In genomic region chr12:57534879-57535611, GRCm38 (mm10) we compare ENCODE assay signal across 11 mouse cellular contexts. TPM values are rescaled to one million over a fixed set of nuclear protein-coding genes. Genes with fewer than 3 reads are reported as not detected.
DNase-seq lines count a peak whose midpoint lies in the region; ATAC-seq and TF ChIP-seq lines count a peak whose summit lies in the region.
"Had no signal": no experiment of that assay in that cellular context is flagged by ENCODE, and none has a peak within 500 bp of the region (broad histone marks: within the 10 kb centered on the region; RNA-seq: fewer than 3 reads in every experiment).

No protein-coding gene starts in this region.

- 1% methylated on average over 37 of the region's 39 CpGs for WGBS in kidney, embryonic 14.5 days
- WGBS in hindbrain, embryonic 13.5 days = 1% methylated on average over 33 of the region's 39 CpGs
- under 1% methylated on average over 33 of the region's 39 CpGs for WGBS in lung, embryonic 14.5 days
- 3% methylated on average over 38 of the region's 39 CpGs for WGBS in small intestine, adult 2 months

- H3K4me3 ChIP-seq in kidney, embryonic 14.5 days (ENCODE audit: low read length) = no peak overlapping the region
- no peak overlapping the region for H3K4me3 ChIP-seq in hindbrain, embryonic 13.5 days
- H3K4me3 ChIP-seq in lung, embryonic 14.5 days (ENCODE audit: low read depth, low read length) = peak overlapping the region; percentile 8
- H3K4me3 ChIP-seq in small intestine, adult 2 months (ENCODE audit: low read depth, low read length) = peak overlapping the region; percentile 56

- H3K9me3 ChIP-seq in kidney, embryonic 14.5 days (ENCODE audit: control insufficient read depth, low read length) = no peaks in the 10 kb centered on the region
- H3K9me3 ChIP-seq in hindbrain, embryonic 13.5 days = no peaks in the 10 kb centered on the region
- H3K9me3 ChIP-seq in lung, embryonic 14.5 days (ENCODE audit: low read depth, low read length) = no peaks in the 10 kb centered on the region

- H3K36me3 ChIP-seq in kidney, embryonic 14.5 days (ENCODE audit: control insufficient read depth, insufficient read depth, low read length) = no peaks in the 10 kb centered on the region
- H3K36me3 ChIP-seq in hindbrain, embryonic 13.5 days = no peaks in the 10 kb centered on the region
- no peaks in the 10 kb centered on the region for H3K36me3 ChIP-seq in lung, embryonic 14.5 days (ENCODE audit: insufficient read depth)
- no peaks in the 10 kb centered on the region for H3K36me3 ChIP-seq in small intestine, adult 2 months (ENCODE audit: control insufficient read depth, insufficient read depth, low read length)

- no peaks in the 10 kb centered on the region; the same call in 1 of the 2 replicates for H3K4me1 ChIP-seq in kidney, embryonic 14.5 days (ENCODE audit: control insufficient read depth, insufficient read depth, low read length)
- H3K4me1 ChIP-seq in hindbrain, embryonic 13.5 days (replicated peaks) = peaks cover 16% of the 10 kb centered on the region
- H3K4me1 ChIP-seq in lung, embryonic 14.5 days (ENCODE audit: insufficient read depth) = no peaks in the 10 kb centered on the region; the same call in 1 of the 2 replicates
- H3K4me1 ChIP-seq in small intestine, adult 2 months (ENCODE audit: control insufficient read depth, insufficient read depth, insufficient read length, low read length) = peaks cover 4% of the 10 kb centered on the region

- no peak for TF ChIP-seq CTCF in lung, embryonic 14.5 days (IDR thresholded peaks at IDR 0.05; ENCODE audit: low read depth)
- no peak for TF ChIP-seq CTCF in small intestine, adult 2 months (IDR thresholded peaks at IDR 0.05; ENCODE audit: extremely low read depth, insufficient read length, insufficient replicate concordance, low read depth, low read length)

- H3K27ac ChIP-seq in kidney, embryonic 14.5 days (ENCODE audit: low read depth, low read length) = no peak overlapping the region
- no peak overlapping the region for H3K27ac ChIP-seq in hindbrain, embryonic 13.5 days
- H3K27ac ChIP-seq in lung, embryonic 14.5 days (ENCODE audit: low read depth) = peak overlapping the region; percentile 91
- peak overlapping the region; percentile 12; the same call in 1 of the 2 replicates for H3K27ac ChIP-seq in small intestine, adult 2 months (ENCODE audit: insufficient read depth, low read depth, low read length)

- peaks cover 91% of the 10 kb centered on the region for H3K27me3 ChIP-seq in kidney, embryonic 14.5 days (ENCODE audit: control insufficient read depth, insufficient read depth, low read length)
- peaks cover 95% of the 10 kb centered on the region for H3K27me3 ChIP-seq in hindbrain, embryonic 13.5 days
- peaks cover 59% of the 10 kb centered on the region for H3K27me3 ChIP-seq in lung, embryonic 14.5 days (ENCODE audit: insufficient read depth, low read length)
- H3K27me3 ChIP-seq in small intestine, adult 2 months (ENCODE audit: control insufficient read depth, insufficient read depth, low read length) = peaks cover 17% of the 10 kb centered on the region
- H3K27me3 ChIP-seq: CH12.LX had no signal

- H3K9ac ChIP-seq in kidney, embryonic 14.5 days (ENCODE audit: low read depth, low read length) = 0 out of 2 replicates have a peak overlapping the region, but pooled peaks have one; percentile 18
- H3K9ac ChIP-seq in hindbrain, embryonic 13.5 days = no peak overlapping the region
- H3K9ac ChIP-seq in lung, embryonic 14.5 days = peak overlapping the region; percentile 38

- peak; percentile 61 for ATAC-seq in kidney, embryonic 14.5 days (ENCODE audit: low FRiP score, low TSS enrichment)
- ATAC-seq in hindbrain, embryonic 13.5 days (ENCODE audit: low FRiP score) = peak; percentile 76
- peak; percentile 79 for ATAC-seq in lung, embryonic 14.5 days (ENCODE audit: insufficient read depth)
- no peak for ATAC-seq in granulocyte monocyte progenitor cell, adult 5-6 weeks (replicated peaks; ENCODE audit: poor library complexity, severe bottlenecking)

- no peak for TF ChIP-seq POLR2A in small intestine, adult 2 months (IDR thresholded peaks at IDR 0.05; ENCODE audit: low read depth, low read length)

- DNase-seq in kidney, postnatal 10 days = no peak
- peak; percentile 46 for DNase-seq in lung, embryonic 14.5 days
- no peak for DNase-seq in right cerebral cortex, postnatal 25 days
- DNase-seq in testis, postnatal 14 days (ENCODE audit: low spot score) = no peak

- H3K4me2 ChIP-seq in kidney, embryonic 14.5 days (replicated peaks; ENCODE audit: low read depth, low read length) = no peak overlapping the region
- 0 out of 2 replicates have a peak overlapping the region, but pooled peaks have one; percentile 21 for H3K4me2 ChIP-seq in hindbrain, embryonic 13.5 days
- peak overlapping the region; percentile 48 for H3K4me2 ChIP-seq in lung, embryonic 14.5 days

RNA-seq across cellular contexts. Expression of gene Foxa1, which starts 11.7 kb away (rescaled TPM):
- polyA plus RNA-seq in kidney, embryonic 14.5 days (2014; fragmentation: Nextera tagmentation; extraction: Ambion mirVana) = 1.5 and 1.6 TPM in 2 replicates
- 0.43 and 1.1 TPM in 2 replicates for polyA plus RNA-seq in hindbrain, embryonic 13.5 days (2015; fragmentation: Nextera tagmentation; extraction: Ambion mirVana)
- polyA plus RNA-seq in lung, embryonic 14.5 days (2014; fragmentation: Nextera tagmentation; extraction: Ambion mirVana) = 21.1 and 22.5 TPM in 2 replicates
- 17.0 and 17.7 TPM in 2 replicates for polyA plus RNA-seq in small intestine, adult 2 months (2012; rRNA removed)
- total RNA-seq in granulocyte monocyte progenitor cell, adult 5-6 weeks (2014; fragmentation: Nextera tagmentation) = not detected in 2 replicates
- not detected in 2 replicates for total RNA-seq in granulocyte monocyte progenitor cell, adult 5-6 weeks (2017)
- total RNA-seq: CH12.LX; common myeloid progenitor, adult 5-6 weeks; left cerebral cortex, postnatal 14 days had no signal

RNA-seq across cellular contexts. Expression of gene Ttc6, which starts 28.9 kb away (rescaled TPM):
- 0.22 and 0.47 TPM in 2 replicates for polyA plus RNA-seq in kidney, embryonic 14.5 days (2014; fragmentation: Nextera tagmentation; extraction: Ambion mirVana)
- polyA plus RNA-seq in hindbrain, embryonic 13.5 days (2015; fragmentation: Nextera tagmentation; extraction: Ambion mirVana) = 0.75 and 1.2 TPM in 2 replicates
- polyA plus RNA-seq in lung, embryonic 14.5 days (2014; fragmentation: Nextera tagmentation; extraction: Ambion mirVana) = 6.9 and 7.3 TPM in 2 replicates
- polyA plus RNA-seq in small intestine, adult 2 months (2012; rRNA removed) = 0.72 and 1.3 TPM in 2 replicates
- total RNA-seq in granulocyte monocyte progenitor cell, adult 5-6 weeks (2014; fragmentation: Nextera tagmentation) = not detected in 2 replicates
- not detected in 2 replicates for total RNA-seq in granulocyte monocyte progenitor cell, adult 5-6 weeks (2017)
- total RNA-seq: CH12.LX; common myeloid progenitor, adult 5-6 weeks had no signal

Comparison
In these comparisons a context has a peak if more than half of its experiments do, and no peak if none do; other contexts are left out.
1. H3K27ac ChIP-seq: peak in lung, embryonic 14.5 days (single experiment) and small intestine, adult 2 months (single experiment); none in kidney, embryonic 14.5 days (single experiment) and hindbrain, embryonic 13.5 days (single experiment).
2. H3K4me3 ChIP-seq: peak in lung, embryonic 14.5 days (single experiment) and small intestine, adult 2 months (single experiment); none in kidney, embryonic 14.5 days (single experiment) and hindbrain, embryonic 13.5 days (single experiment).